Mouse (Mus musculus) olfactory bulb, adult 2 months (tissue): ENCODE data around the gene Gm21083.
"Not testable (repeated sequence)": the region's sequence is repeated elsewhere in the genome, so short reads cannot be mapped to it uniquely, and the experiment has no call there.

Experiments used
- CTCF ChIP-seq: fragments of 200-500 bp; IDR thresholded peaks from 2 replicates; pipeline ENCODE4 v1.5.1; 2012; ENCODE audit warnings: low read depth, mild to moderate bottlenecking, low read length, moderate library complexity; ENCODE audit not compliant: insufficient read depth
- POLR2A ChIP-seq: fragments of 200-500 bp; IDR thresholded peaks from 2 replicates; pipeline ENCODE4 v1.6.1; 2012; ENCODE audit warnings: mild to moderate bottlenecking, low read depth, low read length, moderate library complexity; ENCODE audit not compliant: insufficient read depth

DNA sequence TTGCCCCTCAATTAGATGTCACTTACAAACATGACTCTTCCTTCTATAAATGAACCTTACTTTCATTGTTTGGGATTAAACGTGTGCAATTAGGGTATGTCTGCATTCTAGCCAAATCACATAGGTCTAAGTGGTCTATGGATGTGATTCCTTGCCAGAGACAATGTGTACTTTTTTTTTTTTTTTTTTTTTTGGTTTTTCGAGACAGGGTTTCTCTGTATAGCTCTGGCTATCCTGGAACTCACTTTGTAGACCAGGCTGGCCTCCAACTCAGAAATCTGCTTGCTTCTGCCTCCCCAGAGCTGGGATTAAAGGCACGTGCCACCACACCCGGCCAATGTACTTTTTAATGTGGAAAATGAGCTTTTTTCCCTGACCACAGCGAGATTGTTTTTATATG lies 13.5 kb downstream of the Gm21083 start:
- TF ChIP-seq CTCF, POLR2A: not testable (repeated sequence)
